ENCODE assay signal across 11 mouse cellular contexts in genomic region chr4:125996576-125996975, GRCm38 (mm10). TPM values are rescaled to one million over a fixed set of nuclear protein-coding genes. Genes with fewer than 3 reads are reported as not detected.
DNase-seq lines count a peak whose midpoint lies in the region; ATAC-seq and TF ChIP-seq lines count a peak whose summit lies in the region.
"Had no signal": no experiment of that assay in that cellular context is flagged by ENCODE, and none has a peak within 500 bp of the region (broad histone marks: within the 10 kb centered on the region; RNA-seq: fewer than 3 reads in every experiment).

No protein-coding gene starts in this region.

- TF ChIP-seq POLR2A in myocyte (IDR thresholded peaks at IDR 0.05; ENCODE audit: insufficient read length, low read depth), result no peak

- DNase-seq in adrenal gland, adult 2 months, result peak; percentile 19
- DNase-seq in adrenal gland, adult 18-20 months (ENCODE audit: low spot score in 2 of 2), result no peak
- DNase-seq in neural tube, embryonic 10.5 days (ENCODE audit: extremely low spot score, low spot score), result peak; percentile 35
- peak; percentile 75 for DNase-seq in embryo, embryonic 10 days (ENCODE audit: low spot score)
- DNase-seq in lung, adult 18-20 months, result no peak

- H3K4me1 ChIP-seq in neural tube, embryonic 15.5 days, result no peaks in the 10 kb centered on the region
- H3K4me1 ChIP-seq in intestine, postnatal 0 days (replicated peaks; ENCODE audit: control insufficient read depth, insufficient read depth, low read length), result no peaks in the 10 kb centered on the region
- H3K4me1 ChIP-seq: limb, embryonic 13.5 days; midbrain, embryonic 15.5 days had no signal

- H3ac ChIP-seq in myocyte (ENCODE audit: control insufficient read depth, insufficient read length), result no peak overlapping the region

- no peak for TF ChIP-seq CTCF in intestine, postnatal 0 days (IDR thresholded peaks at IDR 0.05; ENCODE audit: low read depth)

- no peaks in the 10 kb centered on the region for H3K36me3 ChIP-seq in neural tube, embryonic 15.5 days
- H3K36me3 ChIP-seq in myocyte (ENCODE audit: control insufficient read depth, insufficient read depth), result no peaks in the 10 kb centered on the region
- no peaks in the 10 kb centered on the region for H3K36me3 ChIP-seq in intestine, postnatal 0 days (ENCODE audit: control insufficient read depth, insufficient read depth)
- H3K36me3 ChIP-seq: limb, embryonic 13.5 days; midbrain, embryonic 15.5 days had no signal

- no peak overlapping the region for H3K9ac ChIP-seq in neural tube, embryonic 15.5 days (replicated peaks)
- H3K9ac ChIP-seq in intestine, postnatal 0 days (ENCODE audit: low read depth, low read length), result no peak overlapping the region
- H3K9ac ChIP-seq: limb, embryonic 13.5 days; midbrain, embryonic 15.5 days had no signal

- peaks cover 11% of the 10 kb centered on the region; the same call in 1 of the 2 replicates for H3K9me3 ChIP-seq in neural tube, embryonic 15.5 days (replicated peaks)
- H3K9me3 ChIP-seq in intestine, postnatal 0 days (ENCODE audit: control insufficient read depth), result no peaks in the 10 kb centered on the region

- H3K4me3 ChIP-seq in neural tube, embryonic 15.5 days (replicated peaks), result no peak overlapping the region
- H3K4me3 ChIP-seq in myocyte, result no peak overlapping the region
- H3K4me3 ChIP-seq in intestine, postnatal 0 days (ENCODE audit: low read depth, low read length), result no peak overlapping the region
- H3K4me3 ChIP-seq: limb, embryonic 13.5 days; midbrain, embryonic 15.5 days had no signal

- 0 out of 2 replicates have a peak, but pooled peaks cover 2% of the 10 kb centered on the region for H3K27me3 ChIP-seq in neural tube, embryonic 15.5 days (replicated peaks)
- peaks cover 5% of the 10 kb centered on the region for H3K27me3 ChIP-seq in myocyte (ENCODE audit: control insufficient read depth, insufficient read depth, insufficient read length)
- H3K27me3 ChIP-seq in intestine, postnatal 0 days (replicated peaks; ENCODE audit: control insufficient read depth, insufficient read depth, low read length), result no peaks in the 10 kb centered on the region
- H3K27me3 ChIP-seq: midbrain, embryonic 15.5 days had no signal

- H3K4me2 ChIP-seq in neural tube, embryonic 15.5 days, result no peak overlapping the region
- no peak overlapping the region for H3K4me2 ChIP-seq in myocyte (ENCODE audit: low read depth)
- no peak overlapping the region for H3K4me2 ChIP-seq in intestine, postnatal 0 days (replicated peaks; ENCODE audit: low read depth)
- H3K4me2 ChIP-seq: limb, embryonic 13.5 days; midbrain, embryonic 15.5 days had no signal

- no peaks in the 10 kb centered on the region for H3K79me2 ChIP-seq in myocyte (ENCODE audit: control insufficient read depth, insufficient read depth)

- no peak for ATAC-seq in neural tube, embryonic 15.5 days (ENCODE audit: low FRiP score)
- ATAC-seq in intestine, postnatal 0 days, result no peak
- ATAC-seq: inflammation-experienced regulatory T-cells, adult 6 months; midbrain, embryonic 15.5 days had no signal

- H3K27ac ChIP-seq in neural tube, embryonic 15.5 days (replicated peaks), result no peak overlapping the region
- H3K27ac ChIP-seq in intestine, postnatal 0 days (ENCODE audit: low read depth, low read length), result no peak overlapping the region
- H3K27ac ChIP-seq: limb, embryonic 13.5 days; midbrain, embryonic 15.5 days had no signal

- WGBS in neural tube, embryonic 15.5 days, result 13% methylated on average over 4 of the region's 4 CpGs
- WGBS in intestine, postnatal 0 days, result 5% methylated on average over 4 of the region's 4 CpGs

TF ChIP-seq in myocyte, 11 proteins besides CTCF, POLR2A, EP300 and RAD21:
- TF ChIP-seq REST (IDR thresholded peaks at IDR 0.05; ENCODE audit: insufficient read depth, insufficient read length), result peak; percentile 87
- TF ChIP-seq CEBPB (IDR thresholded peaks at IDR 0.05; ENCODE audit: insufficient read depth, poor library complexity, severe bottlenecking), result no peak

RNA-seq across cellular contexts. Expression of gene Csf3r, which starts 27.8 kb away (rescaled TPM):
- total RNA-seq in adrenal gland, adult 2 months (2021), result 1 to 10 TPM; 1.5 to 1.6 TPM
- polyA plus RNA-seq in adrenal gland, adult 2 months (2012; rRNA removed), result 3.1 TPM in 2 replicates
- 1 to 10 TPM; 2.3 to 3.0 TPM for total RNA-seq in adrenal gland, adult 18-20 months (2021)
- 0.42 and 1.0 TPM in 2 replicates for polyA plus RNA-seq in neural tube, embryonic 15.5 days (2015; fragmentation: Nextera tagmentation; extraction: Ambion mirVana)
- not detected for polyA plus RNA-seq in myocyte (2012; fragmentation: generic; extraction: Trizol)
- polyA plus RNA-seq in intestine, postnatal 0 days (2015; fragmentation: Nextera tagmentation; extraction: Ambion mirVana), result 0.26 and 0.40 TPM in 2 replicates

RNA-seq across cellular contexts. Expression of gene Mrps15, which starts 50.1 kb away (rescaled TPM):
- 100 to 1,000 TPM in 1 of 2 experiments, 10 to 100 TPM in 1; 77.2 to 112 TPM for total RNA-seq in adrenal gland, adult 2 months (2021)
- 196 TPM in 2 replicates for polyA plus RNA-seq in adrenal gland, adult 2 months (2012; rRNA removed)
- 10 to 100 TPM; 85.5 to 99.2 TPM for total RNA-seq in adrenal gland, adult 18-20 months (2021)
- polyA plus RNA-seq in neural tube, embryonic 15.5 days (2015; fragmentation: Nextera tagmentation; extraction: Ambion mirVana), result 142 and 145 TPM in 2 replicates
- 86.8 TPM for polyA plus RNA-seq in myocyte (2012; fragmentation: generic; extraction: Trizol)
- polyA plus RNA-seq in intestine, postnatal 0 days (2015; fragmentation: Nextera tagmentation; extraction: Ambion mirVana), result 91.5 and 95.0 TPM in 2 replicates

Comparison
In these comparisons a context has a peak if more than half of its experiments do, and no peak if none do; other contexts are left out.
1. DNase-seq: peak in adrenal gland, adult 2 months (single experiment), neural tube, embryonic 10.5 days (single experiment) and embryo, embryonic 10 days (single experiment); none in adrenal gland, adult 18-20 months (0 of 2) and lung, adult 18-20 months (0 of 2).